Mouse (Mus musculus): ENCODE results near the gene Cngb1. TPM values are rescaled to one million over a fixed set of nuclear protein-coding genes. Genes with fewer than 3 reads are reported as not detected.

The Cngb1 gene
- total RNA-seq, 2 experiments from 2014 or later = 0.39 to 1.1 TPM

- DNase-seq = no peak
These were observed 106.4 kb downstream of the Cngb1 start for GRCm38 (mm10) chr8:95200001-95200405.

DNA sequence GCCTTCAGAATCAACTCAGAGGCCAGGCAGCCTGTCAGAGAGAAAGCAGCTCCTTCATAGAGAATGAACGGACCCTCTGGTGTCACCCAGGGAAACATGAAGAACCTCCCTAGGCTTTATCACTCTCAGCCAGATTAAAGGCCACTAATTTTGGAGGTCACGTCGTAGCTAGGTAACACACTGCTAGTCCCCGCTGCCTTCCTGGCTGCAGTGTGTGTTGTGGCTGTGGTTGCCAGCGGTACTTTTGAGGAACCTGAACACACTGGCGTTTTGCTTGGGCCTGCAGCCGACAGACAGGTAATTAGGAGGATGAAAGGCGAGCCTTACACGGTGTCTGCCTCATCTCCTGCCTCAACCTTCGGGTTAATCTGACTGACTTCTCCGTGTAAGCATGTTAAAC lies 110.7 kb downstream of the Cngb1 start:
- DNase-seq = no peak

DNA sequence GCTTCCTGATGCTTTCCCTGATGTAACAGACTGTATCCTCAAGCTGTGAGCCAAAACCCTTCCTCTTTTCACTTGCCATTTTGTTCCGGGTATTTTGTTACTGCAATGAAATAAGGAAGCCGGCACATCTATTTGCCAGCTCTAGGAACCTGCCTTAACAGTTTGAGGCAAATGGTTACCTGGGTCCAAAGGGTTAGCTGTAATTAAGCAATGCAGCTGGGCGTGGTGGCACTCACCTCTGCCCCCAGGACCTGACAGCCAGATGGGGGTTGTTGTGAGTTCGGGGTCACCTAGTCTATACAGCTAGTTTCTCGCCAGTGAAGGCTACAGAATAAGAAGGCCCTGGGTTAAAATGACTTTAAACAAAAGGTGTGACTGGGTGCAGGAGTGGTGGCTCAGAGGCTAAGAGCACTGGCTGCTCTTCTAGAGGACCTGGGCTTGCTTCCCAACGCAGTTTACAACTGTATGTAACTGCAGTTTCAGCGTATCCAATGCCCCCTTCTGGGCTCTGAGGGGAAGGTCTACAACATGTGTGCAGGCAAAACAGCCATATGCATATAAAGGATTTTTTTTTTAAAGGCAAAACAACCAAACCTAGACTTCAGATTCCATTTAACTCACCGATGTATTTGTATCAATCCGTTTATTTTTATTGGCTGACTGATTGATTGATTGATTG lies 114.7 kb downstream of the Cngb1 start:
- DNase-seq = no peak

Other genes starting within 250 kb of the Cngb1 start
- 1 to 10 TPM; 4.8 to 5.1 TPM for gene Katnb1, start 225.4 kb downstream of the Cngb1 start, total RNA-seq (2021)
- 10 to 100 TPM; 73.0 to 91.6 TPM for gene Kifc3, start 103.8 kb downstream of the Cngb1 start, total RNA-seq (2021)
- gene Tepp, start 4.0 kb upstream of the Cngb1 start, total RNA-seq (2021) = not detected
- 1 to 10 TPM; 7.7 to 8.6 TPM for gene Zfp319, start 25.4 kb upstream of the Cngb1 start, total RNA-seq (2021)
- gene Usb1, start 25.7 kb upstream of the Cngb1 start, total RNA-seq (2021) = 10 to 100 TPM; 13.4 to 14.7 TPM
- gene Mmp15, start 45.7 kb upstream of the Cngb1 start, total RNA-seq (2021) = 10 to 100 TPM; 57.4 to 67.4 TPM
- 10 to 100 TPM; 17.5 to 25.3 TPM for gene Cfap20, start 128.3 kb upstream of the Cngb1 start, total RNA-seq (2021)
- 10 to 100 TPM; 30.2 to 34.7 TPM for gene Csnk2a2, start 183.5 kb upstream of the Cngb1 start, total RNA-seq (2021)
- under 1 TPM in 1 of 2 experiments, not detected in 1; 0.23 TPM for gene Ccdc113, start 227.5 kb upstream of the Cngb1 start, total RNA-seq (2021)

Data from heart, adult 18-20 months (tissue).